Mouse (Mus musculus) hindlimb bud, embryonic 11.5 days (tissue): ENCODE results near the gene Mafk.

Source experiments
- DNase-seq: peaks from one replicate; pipeline ENCODE4 v3.0.0-alpha.2; 2012; ENCODE audit warnings: low read depth, low spot score; ENCODE audit errors: extremely low spot score

Gene Mafk

DNA sequence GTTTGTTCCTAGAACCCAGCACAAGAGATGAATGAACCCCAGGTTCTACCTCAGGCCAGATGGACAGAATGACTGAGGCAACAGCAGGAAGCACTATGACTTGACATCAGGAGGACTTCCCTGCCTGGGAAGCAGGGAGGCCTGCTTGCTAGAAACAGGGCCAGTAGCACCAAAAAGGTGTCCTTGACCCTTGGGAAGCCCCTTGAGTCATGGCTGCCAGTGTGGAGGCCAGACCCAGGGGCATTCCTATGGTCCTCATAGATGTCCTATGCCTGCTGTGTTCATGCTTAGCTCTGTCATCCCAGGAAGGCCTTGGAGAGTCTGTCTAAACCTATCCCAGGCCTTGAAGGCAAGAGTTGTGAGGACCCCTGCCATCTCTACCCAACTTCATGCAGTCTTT, 25.1 kb downstream of the Mafk start:
- DNase-seq: no peak

DNA sequence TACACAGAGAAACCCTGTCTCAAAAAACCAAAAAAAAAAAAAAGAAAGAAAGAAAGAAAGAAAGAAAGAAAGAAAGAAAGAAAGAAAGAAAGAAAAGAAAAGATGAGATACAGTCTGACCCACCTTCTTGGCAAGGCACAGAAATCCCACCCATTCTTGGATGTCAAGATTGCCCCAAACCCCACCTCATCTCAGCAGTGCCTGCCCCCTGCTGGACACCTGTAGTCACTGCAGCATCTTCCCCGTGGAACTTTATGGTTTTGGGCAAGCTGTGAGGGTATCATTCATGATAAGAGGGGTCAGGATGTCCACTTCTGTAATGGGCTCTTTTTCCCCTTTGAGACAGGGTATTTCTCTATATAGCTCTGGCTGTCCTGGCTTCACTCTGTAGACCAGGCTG, 26.0 kb downstream of the Mafk start:
- DNase-seq: no peak

DNA sequence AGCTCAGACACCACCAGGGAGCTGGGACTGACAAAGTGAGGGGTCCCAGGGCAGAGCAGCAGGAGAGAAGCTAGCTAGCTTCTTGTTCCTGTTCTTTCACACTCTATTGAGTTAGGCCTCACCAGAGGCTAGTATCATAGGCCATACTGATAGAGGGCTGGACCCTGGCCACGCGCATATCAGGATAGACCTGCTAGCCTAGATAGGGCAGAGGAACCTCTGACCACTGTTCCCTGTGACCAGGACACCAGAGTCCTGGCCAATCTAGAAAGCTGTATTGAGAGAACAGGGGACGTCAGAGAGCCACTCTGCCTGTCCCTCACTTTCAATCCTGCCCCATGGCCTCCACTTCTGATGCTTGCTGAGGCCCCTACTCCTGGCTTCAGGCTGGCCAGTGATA, 26.7 kb downstream of the Mafk start:
- DNase-seq: no peak

GRCm38 (mm10) chr5:139818801-139819200, 27.5 kb downstream of the Mafk start:
- DNase-seq: no peak

- DNase-seq: no peak
These were observed 28.3 kb downstream of the Mafk start, which contains the start of gene Tmem184a for GRCm38 (mm10) chr5:139819538-139820181. Gene Tmem184a (minus strand): TSS chr5:139819917.

- DNase-seq: no peak
These were observed 30.4 kb downstream of the Mafk start for GRCm38 (mm10) chr5:139821466-139822459.

- DNase-seq: no peak
These were observed 33.2 kb downstream of the Mafk start for GRCm38 (mm10) chr5:139824531-139824930.

GRCm38 (mm10) chr5:139825947-139826346, 34.6 kb downstream of the Mafk start:
- DNase-seq: no peak

DNA sequence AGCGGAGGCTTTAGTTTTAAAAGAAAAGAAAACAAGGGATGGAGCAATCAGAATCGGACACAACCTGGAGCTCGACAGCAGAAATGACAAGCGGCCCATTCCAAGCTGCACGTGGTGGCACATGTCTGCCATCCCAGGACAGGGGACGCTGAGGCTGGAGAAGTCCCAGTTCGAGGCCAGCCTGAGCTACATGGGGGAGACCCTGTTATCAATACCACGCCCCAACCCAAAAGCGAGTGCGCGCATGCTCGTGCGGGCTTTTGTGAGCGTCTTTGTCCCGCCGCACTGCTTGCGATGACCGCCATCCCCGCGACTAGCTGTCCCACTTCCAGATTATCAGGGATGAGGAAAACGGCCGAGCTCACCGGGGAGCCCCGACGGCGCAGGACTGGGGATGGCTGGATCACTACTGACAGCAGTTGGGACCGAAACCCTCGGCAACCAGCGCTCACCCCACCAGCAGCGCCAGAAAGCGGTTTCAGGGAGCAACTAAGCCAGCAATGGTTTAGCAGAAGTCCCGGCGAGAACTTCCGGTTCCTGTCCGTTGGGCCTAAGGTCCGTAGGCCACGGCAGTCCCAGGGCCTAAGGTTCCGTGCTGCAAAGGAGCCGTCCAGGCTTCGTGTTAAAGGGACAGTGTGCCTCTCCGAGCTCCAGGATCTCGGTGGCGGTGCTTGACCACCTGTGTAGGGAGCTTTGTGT, 35.2 kb downstream of the Mafk start, which contains the start of the genes Gm26938 and Psmg3:
TSS of gene Gm26938 (minus strand) at position 51 of the 699 bp plus-strand sequence.
TSS of gene Psmg3 (minus strand) at position 529 of the 699 bp plus-strand sequence.
- DNase-seq: peak; percentile 81

DNA sequence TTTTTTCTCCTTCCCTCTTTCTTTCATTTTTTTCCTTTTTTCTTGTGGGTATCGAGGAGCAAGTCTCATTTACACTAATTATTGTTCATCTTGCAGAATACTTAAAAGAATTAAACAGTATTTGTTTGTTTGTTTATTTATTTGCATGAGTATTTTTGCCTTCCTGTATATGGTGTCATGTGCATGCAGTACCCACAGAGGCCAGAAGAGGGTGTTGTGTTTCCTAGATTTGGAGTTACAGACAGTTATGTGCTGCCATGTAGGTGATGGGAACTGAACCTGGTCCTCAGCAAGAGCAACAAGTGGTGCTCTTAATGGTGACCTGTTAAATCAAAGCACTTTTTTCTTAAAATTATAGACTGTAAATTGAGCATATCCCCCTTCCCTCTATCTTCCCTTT, 36.3 kb downstream of the Mafk start:
- DNase-seq: no peak

DNA sequence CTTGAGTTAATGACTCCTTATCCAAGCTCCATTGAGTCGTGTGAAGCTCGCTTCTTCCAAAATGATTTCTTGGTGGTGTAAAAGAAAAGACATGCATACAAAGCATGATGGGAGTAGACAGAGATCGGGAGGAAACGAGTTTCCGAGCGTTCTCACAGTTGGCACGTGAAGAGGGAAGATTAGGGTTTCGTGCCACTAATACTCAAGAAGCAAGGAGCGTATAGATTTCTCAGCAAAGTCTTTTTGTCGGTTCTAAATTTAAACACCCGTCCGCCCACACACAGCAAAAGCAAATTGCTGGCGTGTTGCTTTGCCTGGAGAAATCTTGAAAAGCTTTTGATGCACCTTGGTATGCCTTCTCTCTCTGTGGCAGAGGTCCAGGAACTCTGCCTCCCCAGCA, 38.1 kb downstream of the Mafk start:
- no peak for DNase-seq

DNA sequence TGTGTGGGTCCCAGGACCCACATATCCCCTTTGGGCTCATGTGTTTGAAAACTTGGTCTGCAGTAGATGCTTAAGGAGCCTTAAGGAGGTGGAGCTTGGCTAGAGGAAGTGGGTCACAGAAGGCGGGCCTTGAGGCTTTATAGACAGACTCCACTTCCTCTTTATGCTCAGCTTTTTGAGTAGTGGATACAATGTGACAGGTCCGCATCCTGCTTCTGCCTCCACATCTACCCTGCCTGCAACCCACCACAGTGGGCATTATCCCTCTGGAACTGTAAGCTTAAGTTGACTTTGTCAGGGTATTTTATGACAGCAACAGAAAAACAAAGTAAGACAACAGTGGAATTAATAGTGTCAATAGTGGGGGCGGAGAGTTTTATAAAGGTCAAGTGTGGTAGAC, 39.4 kb downstream of the Mafk start:
- no peak for DNase-seq

DNA sequence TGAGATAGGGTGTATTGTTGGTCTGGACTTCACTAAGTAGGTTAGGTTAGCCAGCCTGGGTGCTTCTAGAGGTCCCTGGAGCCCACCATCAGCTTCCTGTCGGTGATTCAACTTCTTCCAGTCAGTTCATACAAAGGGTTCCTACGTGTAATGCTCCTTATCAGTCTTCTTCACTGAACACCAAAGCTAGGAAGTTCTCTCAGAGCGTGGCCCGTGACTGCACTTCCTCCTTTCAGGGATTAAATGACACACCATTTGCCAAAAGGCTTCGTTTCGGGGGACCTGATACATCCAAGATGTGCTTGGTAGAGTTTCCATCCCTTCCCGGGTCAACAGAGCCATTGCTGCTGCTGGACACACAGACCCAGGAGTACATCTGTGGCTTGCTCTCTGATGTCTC, 40.8 kb downstream of the Mafk start:
- DNase-seq: no peak

- DNase-seq: no peak
These were observed 44.4 kb downstream of the Mafk start for GRCm38 (mm10) chr5:139835706-139836105.

- DNase-seq: peak; percentile 37
These were observed 47.2 kb downstream of the Mafk start for GRCm38 (mm10) chr5:139838476-139838892.

GRCm38 (mm10) chr5:139839142-139839541, 47.8 kb downstream of the Mafk start:
- DNase-seq: no peak

GRCm38 (mm10) chr5:139849626-139850320, 58.5 kb downstream of the Mafk start:
- DNase-seq: no peak
